Comparison of ENCODE assay signal across 8 mouse cellular contexts in genomic region chr7:126759050-126759671, GRCm38 (mm10). TPM values are rescaled to one million over a fixed set of nuclear protein-coding genes. Genes with fewer than 3 reads are reported as not detected.
DNase-seq lines count a peak whose midpoint lies in the region; ATAC-seq and TF ChIP-seq lines count a peak whose summit lies in the region.

Gene Mapk3 (plus strand): TSS chr7:126759601.

- DNase-seq in Muller cell, postnatal 12 days (ENCODE audit: inconsistent ontology term): peak; percentile 91
- DNase-seq in cerebellum, adult 9-10 months: peak; percentile 93
- DNase-seq in layer of hippocampus, adult 8-10 months (ENCODE audit: low spot score in 2 of 2): peak; percentile 83 to 87
- DNase-seq in thymus, adult 2 months: peak; percentile 90

- peak within 1 kb of the TSS; percentile 82 for H3K4me2 ChIP-seq in lung, embryonic 15.5 days

- H3K27ac ChIP-seq in lung, embryonic 15.5 days: peak within 1 kb of the TSS; percentile 99
- H3K27ac ChIP-seq in olfactory bulb, adult 2 months (ENCODE audit: insufficient read depth, low read depth, low read length): peak within 1 kb of the TSS; percentile 91
- H3K27ac ChIP-seq in thymus, adult 2 months (ENCODE audit: control insufficient read depth, insufficient read depth, low read length): peak within 1 kb of the TSS; percentile 23; the same call in 1 of the 2 replicates

- H3K9ac ChIP-seq in lung, embryonic 15.5 days: peak within 1 kb of the TSS; percentile 90

- TF ChIP-seq POLR2A in olfactory bulb, adult 2 months (IDR thresholded peaks at IDR 0.05; ENCODE audit: insufficient read depth, low read depth, low read length): no peak
- TF ChIP-seq POLR2A in thymus, adult 2 months (IDR thresholded peaks at IDR 0.05; ENCODE audit: control insufficient read depth, extremely low read depth, insufficient read depth, low read length, poor library complexity): no peak

- peak within 1 kb of the TSS; percentile 89 for H3K4me3 ChIP-seq in lung, embryonic 15.5 days
- peak within 1 kb of the TSS; percentile 83 for H3K4me3 ChIP-seq in olfactory bulb, adult 2 months (ENCODE audit: insufficient read depth, low read depth, low read length)
- H3K4me3 ChIP-seq in thymus, adult 2 months (ENCODE audit: control insufficient read depth, insufficient read depth, low read length): peak within 1 kb of the TSS; percentile 94

- ATAC-seq in frontal cortex, adult (ENCODE audit: low TSS enrichment): 0 out of 2 replicates have a peak, but pooled peaks have one; percentile 26
- ATAC-seq in hematopoietic stem cell, adult 5-6 weeks (replicated peaks in 1 of 2; ENCODE audit: insufficient read depth in 1 of 2, low FRiP score in 2 of 2, low TSS enrichment in 1 of 2, low read depth in 1 of 2, poor library complexity in 2 of 2, severe bottlenecking in 2 of 2): peak; percentile 74 to 83
- ATAC-seq in lung, embryonic 15.5 days (ENCODE audit: borderline replicate concordance, extremely low read depth, low FRiP score, low TSS enrichment): peak; percentile 40

- H3K27me3 ChIP-seq in lung, embryonic 15.5 days: no peaks in the 10 kb centered on the region
- no peaks in the 10 kb centered on the region for H3K27me3 ChIP-seq in thymus, adult 2 months (ENCODE audit: control insufficient read depth, insufficient read depth, low read length)

- H3K4me1 ChIP-seq in lung, embryonic 15.5 days: peaks cover 35% of the 10 kb centered on the region
- peaks cover 37% of the 10 kb centered on the region for H3K4me1 ChIP-seq in olfactory bulb, adult 2 months (ENCODE audit: control insufficient read depth, insufficient read depth, low read length)
- H3K4me1 ChIP-seq in thymus, adult 2 months (replicated peaks; ENCODE audit: control insufficient read depth, insufficient read depth, low read length): peaks cover 16% of the 10 kb centered on the region

- H3K36me3 ChIP-seq in lung, embryonic 15.5 days: peaks cover 18% of the 10 kb centered on the region; the same call in 1 of the 2 replicates
- H3K36me3 ChIP-seq in thymus, adult 2 months (ENCODE audit: control insufficient read depth, insufficient read depth, low read length): no peaks in the 10 kb centered on the region

- peak; percentile 56; the same call in 1 of the 2 replicates for TF ChIP-seq CTCF in olfactory bulb, adult 2 months (IDR thresholded peaks at IDR 0.05; ENCODE audit: insufficient read depth, low read depth, low read length)
- peak; percentile 82; the same call in 1 of the 2 replicates for TF ChIP-seq CTCF in thymus, adult 2 months (IDR thresholded peaks at IDR 0.05; ENCODE audit: borderline replicate concordance, control insufficient read depth, extremely low read depth, insufficient read depth, low read length, poor library complexity)

- H3K9me3 ChIP-seq in lung, embryonic 15.5 days: no peaks in the 10 kb centered on the region

- 1% methylated on average over 32 of the region's 38 CpGs for WGBS in lung, embryonic 15.5 days
- 3% methylated on average over 33 of the region's 38 CpGs for WGBS in olfactory bulb, adult 2 months
- WGBS in thymus, adult 2 months: 2% methylated on average over 25 of the region's 38 CpGs

RNA-seq across cellular contexts. Expression of gene Mapk3, which starts in this region (rescaled TPM):
- total RNA-seq in hematopoietic stem cell, adult 5-6 weeks (2017): 32.4 and 35.8 TPM in 2 replicates
- 100 to 1,000 TPM; 165 to 197 (median 178) TPM for total RNA-seq in layer of hippocampus, adult 8-10 months (2022)
- 132 and 135 TPM in 2 replicates for polyA plus RNA-seq in lung, embryonic 15.5 days (2015; fragmentation: Nextera tagmentation; extraction: Ambion mirVana)
- polyA plus RNA-seq in olfactory bulb, adult 2 months (2012; ENCODE audit: insufficient read depth, insufficient read length, low replicate concordance, missing spikeins): 208 and 343 TPM in 2 replicates
- polyA plus RNA-seq in thymus, adult 2 months (2012; rRNA removed): 130 and 131 TPM in 2 replicates

Comparison
In these comparisons a context has a peak if more than half of its experiments do, and no peak if none do; other contexts are left out.
1. Peak in every context shown above with its lines: DNase-seq, ATAC-seq, H3K4me3 ChIP-seq and H3K27ac ChIP-seq.
2. ATAC-seq: peak in every context shown above with its lines; median percentile 78 in hematopoietic stem cell, adult 5-6 weeks; 40 in lung, embryonic 15.5 days; 26 in frontal cortex, adult.
3. H3K27ac ChIP-seq: peak in every context shown above with its lines; median percentile 99 in lung, embryonic 15.5 days; 91 in olfactory bulb, adult 2 months; 23 in thymus, adult 2 months.